Mouse (Mus musculus): ENCODE measurements around the gene Fgd2. TPM values are rescaled to one million over a fixed set of nuclear protein-coding genes. Genes with fewer than 3 reads are reported as not detected.

Fgd2 gene
- total RNA-seq, 2 experiments from 2014 or later, result 5.6 to 7.0 TPM

DNA sequence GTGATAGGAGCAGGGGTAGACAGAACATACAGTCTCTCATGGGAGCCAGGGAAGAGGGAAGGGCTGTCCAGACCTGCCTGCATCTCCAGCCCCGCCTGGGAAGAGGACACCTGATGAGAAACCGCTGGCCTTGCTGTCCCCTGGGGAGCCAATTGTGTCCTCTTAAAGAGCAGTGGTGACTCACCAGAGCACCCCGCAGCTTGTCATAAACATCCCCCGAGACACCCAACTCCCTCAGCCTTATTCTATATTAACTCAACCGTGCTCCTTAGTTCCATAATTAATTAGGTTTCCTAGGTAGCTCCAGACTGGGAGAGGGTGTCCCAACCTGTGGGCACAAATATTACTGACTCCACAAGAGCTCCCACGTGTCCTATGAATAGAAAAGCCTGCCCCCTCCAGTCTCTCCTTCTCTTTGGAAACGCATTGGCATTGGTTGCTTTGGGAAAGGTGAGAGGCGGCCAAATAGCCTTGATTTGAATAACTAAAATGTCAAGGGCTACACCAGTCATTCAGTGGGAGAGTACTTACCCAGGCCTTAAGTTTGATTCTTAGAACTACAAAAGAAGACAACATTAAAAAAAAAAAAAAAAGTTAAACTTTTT is 51.2 kb downstream of the Fgd2 start:
- no peak for DNase-seq (ENCODE audit: low spot score in 2 of 2)

DNA sequence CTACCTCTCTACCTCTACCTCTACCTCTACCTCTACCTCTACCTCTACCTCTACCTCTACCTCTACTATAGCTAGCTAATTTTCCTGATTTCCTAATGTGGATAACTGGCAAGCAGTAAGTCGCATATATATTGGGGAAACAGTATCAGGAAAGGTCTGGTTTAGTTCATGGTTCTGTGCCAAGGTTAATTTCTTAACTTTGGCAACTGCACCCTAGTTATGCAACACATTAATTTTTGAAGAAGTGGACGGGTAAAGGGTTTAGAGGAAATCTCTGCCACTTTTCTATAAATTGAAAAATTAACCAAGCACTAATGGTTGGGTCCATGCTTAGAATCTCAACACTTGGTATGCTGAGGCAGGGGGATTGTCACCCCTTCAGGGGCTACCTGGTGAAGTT is 53.9 kb downstream of the Fgd2 start:
- no peak for DNase-seq (ENCODE audit: low spot score in 2 of 2)
- intact Hi-C loops (cut with DNase I), result no loop called here

More for the DNA sequence above, 51.2 kb downstream of the Fgd2 start:
- intact Hi-C loops (cut with DNase I), result no loop called here

DNA sequence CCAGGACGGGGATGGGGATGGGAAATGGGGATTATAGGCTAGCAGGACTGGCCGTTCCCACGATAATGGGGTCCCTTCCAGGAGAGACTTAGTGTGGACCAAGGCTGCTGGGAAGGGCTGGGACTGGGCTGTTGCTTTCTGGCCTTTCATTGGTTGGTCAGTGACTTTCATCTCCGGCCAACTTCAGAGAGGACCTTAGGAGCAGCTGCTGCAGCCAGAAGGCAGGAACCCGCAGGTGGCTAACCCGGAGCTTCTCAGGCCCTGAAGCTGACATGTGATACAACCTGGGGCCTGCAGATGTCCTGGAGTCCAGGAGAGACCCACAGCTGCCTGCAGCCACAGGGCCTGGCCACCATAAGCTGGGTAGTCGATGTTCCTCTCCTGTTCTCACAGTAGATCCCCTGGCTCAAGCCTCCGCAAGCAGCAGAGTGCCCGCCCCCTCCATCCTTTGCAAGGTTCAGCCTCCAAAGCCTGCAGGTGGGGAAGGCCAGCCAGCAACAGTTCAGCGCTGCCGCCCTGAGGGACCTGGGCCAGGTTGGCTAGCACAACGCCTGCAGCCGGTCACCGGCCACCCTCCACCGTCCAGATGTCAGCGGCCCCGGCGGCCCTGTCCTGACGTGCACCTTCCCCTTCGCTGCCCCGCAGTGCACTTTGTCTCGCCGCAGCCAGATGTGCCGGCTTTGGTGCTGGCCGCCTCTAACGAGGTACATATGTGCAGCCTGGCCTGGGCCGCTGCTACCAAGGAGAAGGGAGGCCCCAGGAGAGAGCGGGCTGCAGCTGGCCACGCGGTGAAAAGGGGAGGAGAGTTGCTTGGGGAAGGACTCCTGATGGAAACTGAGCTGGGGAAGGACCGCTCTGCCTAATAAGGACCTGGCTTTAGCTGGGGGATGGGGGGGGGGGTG is 55.3 kb downstream of the Fgd2 start:
- intact Hi-C loops (cut with DNase I), result no loop called here
- no peak for DNase-seq (ENCODE audit: low spot score in 2 of 2)

DNA sequence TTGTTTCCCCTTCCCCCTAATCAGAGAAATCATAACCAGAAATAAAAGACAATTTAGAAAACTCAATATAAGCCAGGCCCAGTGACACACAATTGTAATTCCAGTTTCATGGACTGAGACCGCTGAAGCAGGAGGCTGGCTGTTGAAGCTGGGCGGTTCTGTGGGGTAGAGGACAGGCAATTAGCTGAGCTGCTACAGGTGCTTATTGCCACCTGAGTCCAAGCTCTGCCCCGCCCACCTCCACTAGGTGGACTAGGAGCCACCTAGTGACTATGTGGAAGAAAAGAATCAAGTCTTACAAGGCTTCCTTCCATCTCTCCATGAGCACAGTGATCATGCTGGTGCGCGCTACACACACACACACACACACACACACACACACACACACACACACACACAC is 56.0 kb downstream of the Fgd2 start:
- DNase-seq (ENCODE audit: low spot score in 2 of 2), result no peak
- intact Hi-C loops (cut with DNase I), result no loop called here

DNA sequence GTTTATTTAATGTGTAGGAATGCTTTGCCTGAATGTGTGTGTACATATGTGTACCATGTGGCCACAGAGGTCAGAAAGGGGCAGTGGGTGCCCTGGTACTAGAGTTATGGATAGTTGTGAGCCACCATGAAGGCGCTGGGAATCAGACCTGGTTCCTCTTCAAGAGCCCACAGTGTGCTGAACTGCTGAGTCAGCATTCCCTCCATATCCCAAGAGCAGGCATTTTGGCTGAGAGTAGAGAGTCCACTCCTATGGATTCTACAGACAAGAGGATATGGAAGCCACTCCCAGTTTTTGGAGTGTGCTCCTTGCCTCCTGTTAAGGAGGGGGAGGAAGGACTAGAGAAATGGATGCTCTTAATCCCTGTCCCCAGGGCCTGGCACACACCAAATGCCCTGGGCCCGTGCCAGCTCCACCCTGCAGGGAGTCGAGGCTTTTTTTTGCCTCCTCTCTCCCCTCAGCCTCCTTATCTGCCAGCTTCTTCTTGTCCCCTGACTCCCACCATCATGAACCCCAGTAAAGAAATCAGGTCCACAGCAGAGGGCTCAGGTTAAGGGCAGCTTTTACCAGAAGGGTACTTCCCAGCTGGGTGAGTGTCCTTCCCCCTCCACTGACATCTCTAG is 58.2 kb downstream of the Fgd2 start:
- DNase-seq (ENCODE audit: low spot score in 2 of 2), result no peak
- intact Hi-C loops (cut with DNase I), result no loop called here

DNA sequence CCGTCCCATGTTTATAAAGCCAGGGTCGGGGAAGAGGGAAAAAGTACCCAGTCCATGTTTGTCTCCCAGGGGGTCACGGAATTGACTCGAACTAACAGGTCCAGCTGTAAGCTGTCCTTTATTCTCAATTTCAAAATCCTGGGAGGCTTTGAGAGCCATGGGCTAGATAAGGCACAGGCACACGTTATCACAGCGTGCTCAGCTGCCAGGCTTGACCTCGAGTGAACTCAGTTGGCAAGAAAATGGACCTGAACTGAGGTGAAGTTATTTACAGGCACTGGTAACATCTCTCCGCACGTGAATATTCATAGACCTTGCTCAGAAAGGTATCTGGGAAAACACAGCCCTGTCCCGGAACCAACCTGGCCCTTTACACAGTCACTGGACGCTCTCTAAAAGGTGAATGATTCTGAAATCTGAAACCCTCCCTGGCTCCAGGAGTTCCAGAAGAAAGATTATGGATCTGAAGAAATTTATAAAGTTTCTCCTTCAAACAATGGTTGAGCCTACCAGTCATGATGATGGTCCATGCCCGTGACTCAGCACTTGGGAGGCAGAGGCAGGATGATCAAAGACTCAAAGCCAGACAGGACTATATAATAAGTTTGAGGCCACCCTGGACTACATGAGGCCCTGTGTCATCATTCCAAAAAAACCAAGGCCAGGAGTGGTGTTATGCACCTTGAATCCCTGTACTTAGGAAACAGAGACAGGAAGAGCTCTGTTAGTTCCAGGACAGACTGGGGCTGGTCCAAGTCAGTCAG is 59.4 kb downstream of the Fgd2 start:
- no peak for DNase-seq (ENCODE audit: low spot score in 2 of 2)
- intact Hi-C loops (cut with DNase I), result no loop called here

DNA sequence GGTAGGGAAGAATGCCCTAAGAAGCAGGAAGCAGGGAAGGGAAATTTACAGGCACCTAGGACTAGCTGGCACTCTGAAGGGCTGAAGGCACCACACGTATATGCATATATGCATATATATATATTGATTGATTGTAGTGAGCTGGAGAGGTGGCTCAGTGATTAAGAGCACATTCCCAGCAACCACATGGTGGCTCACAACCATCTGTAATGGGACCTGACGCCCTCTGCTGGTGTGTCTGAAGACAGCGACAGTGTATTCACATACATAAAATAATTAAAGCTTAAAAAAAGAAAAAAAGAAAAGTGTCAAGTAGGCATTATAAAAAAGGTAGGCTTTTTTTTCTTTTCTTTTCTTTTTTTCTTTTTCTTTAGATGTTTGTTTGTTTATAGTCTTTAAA is 60.6 kb downstream of the Fgd2 start:
- intact Hi-C loops (cut with DNase I), result no loop called here
- no peak for DNase-seq (ENCODE audit: low spot score in 2 of 2)

DNA sequence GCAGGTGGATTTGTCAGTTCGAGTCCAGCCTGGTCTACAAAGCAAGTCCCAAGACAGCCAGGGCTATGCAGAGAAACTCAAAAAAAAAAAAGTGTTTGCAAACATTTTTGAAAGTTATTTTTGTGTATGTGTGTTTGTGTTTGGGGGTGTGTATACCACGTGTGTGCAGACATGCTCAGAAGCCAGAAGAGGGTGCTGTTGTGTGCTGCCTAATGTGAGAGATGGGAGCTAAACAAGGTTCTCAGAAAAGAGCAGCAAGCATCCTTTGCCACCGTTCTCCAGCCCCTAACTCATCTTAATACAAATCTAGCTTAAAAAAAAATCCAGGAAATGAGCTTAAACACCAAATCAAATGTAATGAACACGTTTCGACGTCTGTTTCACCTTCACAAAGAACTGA is 61.6 kb downstream of the Fgd2 start:
- intact Hi-C loops (cut with DNase I), result no loop called here
- DNase-seq (ENCODE audit: low spot score in 2 of 2), result no peak

DNA sequence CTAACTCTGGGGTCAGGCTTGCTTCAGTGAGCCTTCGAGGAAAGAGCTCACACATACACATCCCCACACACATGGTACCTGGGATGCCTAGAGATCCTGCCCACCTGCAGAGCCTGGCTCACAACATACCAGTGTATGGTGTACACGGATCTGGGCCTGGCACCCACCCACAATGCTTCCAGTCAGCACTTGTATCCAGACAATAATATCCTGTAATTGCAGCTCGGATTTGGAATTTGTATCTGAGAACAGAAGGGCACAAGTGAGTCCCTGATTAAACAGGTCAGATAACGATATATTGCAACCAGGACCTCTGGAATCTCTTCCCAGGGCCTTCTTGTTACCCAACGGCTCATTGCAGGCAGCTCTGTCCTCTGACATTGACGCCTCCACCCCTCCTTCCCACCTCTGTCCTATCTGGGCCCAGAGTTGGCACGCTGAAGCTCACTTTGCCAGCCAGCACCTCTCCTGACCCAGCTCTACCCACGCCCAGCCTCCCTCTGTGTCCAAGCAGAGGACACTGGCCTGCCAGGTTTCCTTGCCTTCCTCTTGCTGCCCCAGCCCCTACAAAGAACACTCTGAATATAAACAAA is 62.3 kb downstream of the Fgd2 start:
- intact Hi-C loops (cut with DNase I), result no loop called here

DNA sequence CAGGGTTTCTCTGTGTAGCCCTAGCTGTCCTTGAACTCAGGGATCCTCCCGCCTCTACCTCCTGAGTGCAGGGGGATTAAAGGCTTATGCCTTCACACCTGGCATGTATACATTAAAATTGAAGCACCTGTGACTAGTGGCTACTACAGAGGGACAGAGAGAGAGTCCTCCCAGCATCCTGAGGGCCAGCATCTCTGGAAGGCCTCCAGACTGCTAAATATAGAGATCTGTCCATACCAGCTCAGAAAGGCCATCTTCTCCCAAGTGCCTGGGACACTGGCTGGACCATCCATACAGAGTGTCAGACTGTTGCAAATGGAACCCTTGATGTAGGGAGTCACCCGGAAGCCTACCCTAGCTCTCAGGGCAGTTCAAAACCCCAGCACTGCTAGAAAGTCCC is 63.3 kb downstream of the Fgd2 start:
- intact Hi-C loops (cut with DNase I), result no loop called here
- DNase-seq (ENCODE audit: low spot score in 2 of 2), result no peak

More for the DNA sequence above, 62.3 kb downstream of the Fgd2 start:
- no peak for DNase-seq (ENCODE audit: low spot score in 2 of 2)

DNA sequence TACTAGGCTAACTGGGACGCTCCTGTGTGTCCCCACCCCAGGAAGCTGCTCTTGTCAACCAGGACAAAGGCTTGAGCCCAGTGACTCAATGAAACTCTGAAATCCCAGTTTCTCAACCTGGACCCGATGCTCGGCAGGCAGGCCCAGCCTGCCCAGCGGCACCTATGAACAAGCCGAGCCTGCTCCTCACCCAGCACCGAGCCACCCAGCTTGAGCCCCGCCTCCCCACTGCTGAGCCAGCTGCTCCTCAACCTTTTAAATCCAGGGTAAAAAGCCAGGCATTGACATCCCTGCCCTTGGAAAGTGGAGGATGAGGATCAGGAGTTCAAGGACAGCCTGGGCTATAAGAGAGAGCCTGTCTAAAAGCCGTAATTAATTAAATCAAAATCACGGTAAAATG is 64.6 kb downstream of the Fgd2 start:
- intact Hi-C loops (cut with DNase I), result no loop called here
- DNase-seq (ENCODE audit: low spot score in 2 of 2), result no peak

DNA sequence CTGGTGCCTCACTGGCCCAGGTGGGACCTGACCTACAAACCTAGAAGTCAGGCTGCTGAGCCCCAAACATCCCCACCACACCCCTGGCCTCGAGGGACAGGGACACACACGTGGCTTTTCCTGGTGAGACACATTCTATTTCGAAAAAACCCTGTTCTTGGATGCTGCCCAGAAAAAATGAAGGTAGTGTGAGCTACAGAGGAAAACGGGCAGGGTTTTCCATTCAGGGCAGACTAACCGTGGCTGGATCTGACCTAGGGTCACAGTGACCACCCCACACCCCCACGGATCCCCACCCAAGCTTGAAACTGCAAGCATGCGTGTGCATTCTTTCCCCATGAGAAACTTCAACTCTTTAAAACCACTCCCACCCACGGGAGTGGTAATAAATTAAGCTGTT is 67.5 kb downstream of the Fgd2 start:
- DNase-seq (ENCODE audit: low spot score in 2 of 2), result no peak
- intact Hi-C loops (cut with DNase I), result no loop called here

DNA sequence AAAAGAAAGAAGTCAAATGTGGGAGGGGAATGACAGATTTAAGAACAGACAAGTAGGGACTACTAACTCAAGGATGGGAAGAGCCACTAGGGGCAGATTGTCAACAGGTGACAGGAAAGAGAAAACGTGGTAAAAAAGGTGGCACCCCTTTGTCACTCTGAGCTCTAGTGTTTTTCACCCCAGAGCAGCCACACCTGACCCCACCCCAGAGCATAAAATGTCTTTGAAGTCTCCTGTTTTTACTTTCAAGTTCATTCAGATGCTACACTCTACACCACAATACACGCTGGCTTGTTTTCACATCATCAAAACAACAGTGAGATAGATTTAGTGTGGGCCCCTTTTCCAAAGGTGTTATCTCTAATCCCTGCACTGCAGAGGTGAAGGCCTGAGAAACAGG is 68.1 kb downstream of the Fgd2 start:
- DNase-seq (ENCODE audit: low spot score in 2 of 2), result no peak
- intact Hi-C loops (cut with DNase I), result no loop called here

Other genes starting within 250 kb of the Fgd2 start
- gene Rab44, start 246.8 kb upstream of the Fgd2 start, total RNA-seq (2021), result under 1 TPM in 1 of 2 experiments, not detected in 1; 0.52 TPM
- 100 to 1,000 TPM; 146 to 155 TPM for gene Cpne5, start 122.7 kb upstream of the Fgd2 start, total RNA-seq (2021)
- 10 to 100 TPM; 16.7 to 19.0 TPM for gene Ppil1, start 96.7 kb upstream of the Fgd2 start, total RNA-seq (2021)
- gene BC004004, start 92.1 kb upstream of the Fgd2 start, total RNA-seq (2021), result 10 to 100 TPM; 78.1 to 94.7 TPM
- gene Pi16, start 43.2 kb upstream of the Fgd2 start, total RNA-seq (2021), result 1 to 10 TPM; 1.1 to 1.3 TPM
- 100 to 1,000 TPM; 492 to 581 TPM for gene Mtch1, start 13.0 kb upstream of the Fgd2 start, total RNA-seq (2021)
- 1 to 10 TPM; 6.0 to 7.1 TPM for gene Pim1, start 129.8 kb downstream of the Fgd2 start, total RNA-seq (2021)
- not detected for gene Gm17657, start 188.7 kb downstream of the Fgd2 start, total RNA-seq (2021)
- 10 to 100 TPM; 43.2 to 45.2 TPM for gene Tbc1d22b, start 188.9 kb downstream of the Fgd2 start, total RNA-seq (2021)
- not detected for gene Tmem217, start 191.5 kb downstream of the Fgd2 start, total RNA-seq (2021)

All from left cerebral cortex, postnatal 36 days (tissue).